Mouse (Mus musculus) embryonic facial prominence, embryonic 11.5 days (tissue): ENCODE results near the gene Birc5. TPM values are rescaled to one million over a fixed set of nuclear protein-coding genes. Genes with fewer than 3 reads are reported as not detected.

ENCODE experiments used
- ATAC-seq: fragments of 200-750 bp; cut with Nextera tagmentation; replicated peaks from 2 replicates; pipeline ENCODE4 v1.8.0; 2017; ENCODE audit warnings: low read depth; ENCODE audit not compliant: insufficient number of reproducible peaks, low FRiP score, low TSS enrichment
- DNase-seq: peaks from one replicate; pipeline ENCODE4 v3.0.0-alpha.2; 2015; ENCODE audit warnings: low spot score
- H3K27ac ChIP-seq: fragments of 300-500 bp; sonication (generic); replicated peaks from 2 replicates; pipeline ENCODE4 v1.5.1; 2014; ENCODE audit warnings: mild to moderate bottlenecking, low read depth, low read length, control low read depth
- H3K27me3 ChIP-seq: fragments of 300-500 bp; sonication (generic); 2 replicates; pipeline ENCODE4 v1.6.1; 2014; ENCODE audit warnings: mild to moderate bottlenecking, low read length, moderate library complexity, mixed read lengths; ENCODE audit not compliant: control insufficient read depth, insufficient read depth
- H3K36me3 ChIP-seq: fragments of 300-500 bp; sonication (generic); replicated peaks from 2 replicates; pipeline ENCODE4 v1.6.1; 2014; ENCODE audit warnings: low read depth, mild to moderate bottlenecking, low read length, moderate library complexity, mixed read lengths; ENCODE audit not compliant: control insufficient read depth, insufficient read depth
- H3K4me1 ChIP-seq: fragments of 300-500 bp; sonication (generic); 2 replicates; pipeline ENCODE4 v1.6.1; 2014; ENCODE audit warnings: low read length, mixed read lengths; ENCODE audit not compliant: control insufficient read depth, insufficient read depth
- H3K4me2 ChIP-seq: fragments of 300-500 bp; sonication (generic); 2 replicates; pipeline ENCODE4 v1.6.1; 2014; ENCODE audit warnings: low read depth, mild to moderate bottlenecking, control low read depth, low read length, moderate library complexity
- H3K4me3 ChIP-seq: fragments of 300-500 bp; sonication (generic); 2 replicates; pipeline ENCODE4 v1.5.1; 2014; ENCODE audit warnings: low read depth, low read length, control low read depth
- H3K9ac ChIP-seq: fragments of 300-500 bp; sonication (generic); replicated peaks from 2 replicates; pipeline ENCODE4 v1.6.1; 2014; ENCODE audit warnings: mild to moderate bottlenecking, control low read depth, low read length
- H3K9me3 ChIP-seq: fragments of 300-500 bp; sonication (generic); replicated peaks from 2 replicates; pipeline ENCODE4 v1.6.1; 2016; ENCODE audit warnings: mild to moderate bottlenecking, low read length, inconsistent platforms, mixed read lengths; ENCODE audit not compliant: control insufficient read depth
- WGBS: fragments of 180-500 bp; shearing (Covaris S2); extraction: QIAGEN DNeasy Blood & Tissue Kit; methylation state at CpG from one replicate; pipeline ENCODE4 v1.1.7; 2014; 5-methylcytosine and 5-hydroxymethylcytosine counted together
- polyA plus RNA-seq: library from polyadenylated mRNA; unstranded; fragments of >200 nt; fragmentation: Nextera tagmentation; extraction: Ambion mirVana; gene quantifications from 2 replicates; pipeline ENCODE4 v1.2.1, GENCODE M21; 2014

Gene Birc5
- polyA plus RNA-seq, result 416 and 441 TPM in 2 replicates

- Histone ChIP-seq H3K4me3 (peak within 1 kb of the TSS; percentile 80), H3K36me3 (peaks cover 9% of the 10 kb centered on the region), H3K27ac (peak within 1 kb of the TSS; percentile 86), H3K4me2 (peak within 1 kb of the TSS; percentile 88), H3K4me1 (no peaks in the 10 kb centered on the region), H3K9ac (peak within 1 kb of the TSS; percentile 84), H3K9me3 (no peaks in the 10 kb centered on the region), H3K27me3 (no peaks in the 10 kb centered on the region)
- under 1% methylated on average over 47 of the region's 51 CpGs for WGBS
- ATAC-seq (peak; percentile 82), DNase-seq (peak; percentile 98)
Measured at GRCm38 (mm10) chr11:117848985-117849671, at the start of gene Birc5. TSS of gene Birc5 (plus strand) at chr11:117849251.

- no peak for DNase-seq
- Histone ChIP-seq H3K27me3 (no peaks in the 10 kb centered on the region), H3K9me3 (no peaks in the 10 kb centered on the region), H3K36me3 (no peaks in the 10 kb centered on the region), H3K9ac (no peak overlapping the region), H3K27ac (no peak overlapping the region), H3K4me3 (no peak overlapping the region), H3K4me1 (no peaks in the 10 kb centered on the region), H3K4me2 (no peak overlapping the region)
- no peak for ATAC-seq
- WGBS, result 77% methylated on average over 7 of the region's 7 CpGs
Measured at GRCm38 (mm10) chr11:117800038-117800437, 49.0 kb upstream of the Birc5 start.

- H3K9me3 ChIP-seq, result no peaks in the 10 kb centered on the region
- H3K4me1 ChIP-seq, result no peaks in the 10 kb centered on the region
- no peak overlapping the region for H3K9ac ChIP-seq
- DNase-seq (no peak), ATAC-seq (no peak)
- WGBS, result 59% methylated on average over 7 of the region's 7 CpGs
- no peaks in the 10 kb centered on the region for H3K27me3 ChIP-seq
- H3K36me3 ChIP-seq, result no peaks in the 10 kb centered on the region
- no peak overlapping the region for H3K27ac ChIP-seq
- H3K4me3 ChIP-seq, result no peak overlapping the region
- H3K4me2 ChIP-seq, result no peak overlapping the region
Measured at GRCm38 (mm10) chr11:117801650-117802049, 47.4 kb upstream of the Birc5 start.

GRCm38 (mm10) chr11:117803166-117803688 is 45.8 kb upstream of the Birc5 start:
- Histone ChIP-seq H3K9me3 (no peaks in the 10 kb centered on the region), H3K4me1 (no peaks in the 10 kb centered on the region), H3K4me3 (no peak overlapping the region), H3K4me2 (no peak overlapping the region), H3K9ac (no peak overlapping the region), H3K27me3 (no peaks in the 10 kb centered on the region), H3K27ac (no peak overlapping the region), H3K36me3 (no peaks in the 10 kb centered on the region)
- no peak for ATAC-seq
- DNase-seq, result no peak
- WGBS, result 91% methylated on average over 3 of the region's 3 CpGs

- Histone ChIP-seq H3K27ac (no peak overlapping the region), H3K4me1 (no peaks in the 10 kb centered on the region; the same call in 1 of the 2 replicates), H3K27me3 (no peaks in the 10 kb centered on the region), H3K36me3 (no peaks in the 10 kb centered on the region), H3K4me2 (no peak overlapping the region), H3K9me3 (no peaks in the 10 kb centered on the region), H3K9ac (no peak overlapping the region), H3K4me3 (no peak overlapping the region)
- DNase-seq (no peak), ATAC-seq (no peak)
- WGBS, result 94% methylated on average over 6 of the region's 6 CpGs
Measured at GRCm38 (mm10) chr11:117806781-117807180, 42.3 kb upstream of the Birc5 start.

- Histone ChIP-seq H3K4me2 (peak within 1 kb of the TSS; percentile 100), H3K27ac (no peak within 1 kb of the TSS), H3K9ac (peak within 1 kb of the TSS; percentile 60), H3K9me3 (no peaks in the 10 kb centered on the region), H3K27me3 (no peaks in the 10 kb centered on the region), H3K36me3 (peaks cover 7% of the 10 kb centered on the region), H3K4me3 (peak within 1 kb of the TSS; percentile 74), H3K4me1 (no peaks in the 10 kb centered on the region; the same call in 1 of the 2 replicates)
- DNase-seq, result peak; percentile 84
- ATAC-seq, result peak; percentile 25; the same call in 1 of the 2 replicates
- under 1% methylated on average over 68 of the region's 75 CpGs for WGBS
Measured at GRCm38 (mm10) chr11:117809407-117810311, 39.4 kb upstream of the Birc5 start, which contains the start of the genes Gm20708 and Syngr2. TSS of gene Gm20708 (plus strand) at chr11:117809668. TSS of gene Syngr2 (plus strand) at chr11:117809668.

- WGBS, result under 1% methylated on average over 21 of the region's 21 CpGs
- DNase-seq (peak; percentile 84), ATAC-seq (peak; percentile 85)
- Histone ChIP-seq H3K27me3 (no peaks in the 10 kb centered on the region), H3K4me2 (peak overlapping the region; percentile 100), H3K9ac (peak overlapping the region; percentile 60), H3K27ac (no peak overlapping the region), H3K9me3 (no peaks in the 10 kb centered on the region), H3K4me3 (peak overlapping the region; percentile 74), H3K36me3 (peaks cover 7% of the 10 kb centered on the region), H3K4me1 (no peaks in the 10 kb centered on the region; the same call in 1 of the 2 replicates)
Measured at GRCm38 (mm10) chr11:117810401-117811046, 38.5 kb upstream of the Birc5 start.
